Mouse (Mus musculus) liver, embryonic 14 days (tissue): Measurements from ENCODE around the gene Slc45a2. TPM values are rescaled to one million over a fixed set of nuclear protein-coding genes. Genes with fewer than 3 reads are reported as not detected.

Source experiments
- polyA plus RNA-seq: library from polyadenylated mRNA; depleted of rRNA; stranded (reverse); fragments of >200 nt; gene quantifications from 2 replicates; pipeline ENCODE4 v1.2.3, GENCODE M21; 2012; rRNA removed

The Slc45a2 gene
- 0.01 and 0.02 TPM in 2 replicates for polyA plus RNA-seq

DNA sequence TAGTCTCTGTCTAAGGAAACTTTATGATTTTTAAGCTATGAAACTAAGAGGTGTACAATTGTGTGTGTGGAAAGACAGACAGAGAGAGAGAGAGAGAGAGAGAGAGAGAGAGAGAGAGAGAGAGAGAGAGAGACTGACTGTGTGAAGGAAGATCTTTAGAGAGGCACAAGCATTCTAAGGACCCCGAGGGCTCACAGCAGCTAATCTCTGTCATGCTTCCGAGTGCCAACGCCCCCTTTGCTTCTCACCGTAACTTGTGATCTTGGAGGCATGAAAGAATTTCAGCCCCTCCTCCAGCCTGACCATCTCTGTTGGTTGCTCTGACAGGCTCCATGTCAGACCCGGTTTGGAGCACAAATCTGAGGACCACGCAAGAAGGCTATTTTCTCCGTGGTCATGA is at the start of gene Slc45a2:
Gene Slc45a2, plus strand, starts transcription at position 301 of the 400 bp plus-strand sequence.

DNA sequence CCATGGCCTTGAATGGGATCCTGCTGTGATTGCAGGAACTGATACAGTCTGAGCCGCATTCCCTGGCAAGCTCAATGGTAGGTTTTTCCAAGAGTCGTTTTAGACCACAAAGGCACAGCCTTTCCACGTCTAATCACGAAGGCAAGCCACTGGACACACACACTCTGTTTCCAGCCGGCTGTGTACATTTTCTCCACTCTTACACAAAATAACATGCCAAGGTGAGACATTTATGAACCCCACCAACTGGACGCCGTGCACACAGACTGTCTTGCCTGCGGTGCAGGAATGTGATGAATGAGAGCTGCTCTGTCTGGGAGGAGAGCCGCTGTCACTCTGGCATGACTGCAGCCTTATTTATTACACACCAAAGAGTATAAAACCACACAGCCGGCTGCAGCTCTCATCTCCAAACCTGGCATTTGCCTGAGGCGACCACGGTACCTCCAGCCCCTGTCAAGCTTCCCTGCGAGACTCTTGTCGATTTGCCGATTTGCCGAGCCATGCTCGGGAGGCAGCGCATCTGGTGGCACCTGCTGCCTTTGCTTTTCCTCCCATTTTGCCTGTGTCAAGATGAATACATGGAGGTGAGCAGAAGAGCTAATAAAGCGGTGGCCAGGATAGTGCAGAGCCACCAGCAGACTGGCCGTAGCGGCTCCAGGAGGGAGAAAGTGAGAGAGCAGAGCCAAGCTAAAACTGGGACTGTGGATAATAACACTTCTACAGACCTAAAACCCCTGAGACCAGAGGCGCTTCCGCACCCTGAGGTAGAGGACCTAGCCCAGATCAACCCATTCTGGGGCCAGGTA is 48.4 kb upstream of the Slc45a2 start, which contains the start of gene C1qtnf3:
Gene C1qtnf3, plus strand, starts transcription at position 382 of the 809 bp plus-strand sequence.

DNA sequence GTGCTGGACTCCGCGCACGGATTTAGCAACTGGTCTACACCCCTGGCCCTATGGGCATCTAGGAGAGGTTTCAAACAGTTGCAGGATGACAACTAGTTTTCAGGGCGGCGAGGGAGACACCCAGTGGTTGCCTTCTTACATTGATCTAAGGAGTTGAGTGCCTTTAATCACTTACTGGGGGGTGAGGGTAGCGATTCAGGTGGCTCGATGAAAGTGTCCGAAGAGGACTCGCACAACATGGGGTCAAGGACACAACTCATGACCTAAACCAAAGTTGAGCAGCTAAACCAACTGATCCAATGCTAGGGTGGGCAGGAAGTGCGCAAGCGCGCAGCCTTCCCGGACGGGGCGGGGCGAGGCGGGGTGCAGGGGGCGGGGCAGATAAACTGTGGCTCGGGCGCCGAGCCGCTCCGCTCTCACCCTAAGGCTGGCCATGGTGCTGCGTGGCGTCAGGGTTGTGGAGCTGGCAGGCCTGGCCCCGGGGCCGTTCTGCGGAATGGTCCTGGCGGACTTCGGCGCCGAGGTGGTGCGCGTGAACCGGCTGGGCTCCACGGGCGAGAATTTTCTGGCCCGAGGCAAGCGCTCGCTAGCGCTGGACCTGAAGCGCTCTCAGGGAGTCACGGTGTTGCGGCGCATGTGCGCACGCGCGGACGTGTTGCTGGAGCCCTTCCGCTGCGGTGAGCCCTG is 19.0 kb upstream of the Slc45a2 start, which contains the start of gene Amacr:
Gene Amacr, plus strand, starts transcription at position 380 of the 687 bp plus-strand sequence.

DNA sequence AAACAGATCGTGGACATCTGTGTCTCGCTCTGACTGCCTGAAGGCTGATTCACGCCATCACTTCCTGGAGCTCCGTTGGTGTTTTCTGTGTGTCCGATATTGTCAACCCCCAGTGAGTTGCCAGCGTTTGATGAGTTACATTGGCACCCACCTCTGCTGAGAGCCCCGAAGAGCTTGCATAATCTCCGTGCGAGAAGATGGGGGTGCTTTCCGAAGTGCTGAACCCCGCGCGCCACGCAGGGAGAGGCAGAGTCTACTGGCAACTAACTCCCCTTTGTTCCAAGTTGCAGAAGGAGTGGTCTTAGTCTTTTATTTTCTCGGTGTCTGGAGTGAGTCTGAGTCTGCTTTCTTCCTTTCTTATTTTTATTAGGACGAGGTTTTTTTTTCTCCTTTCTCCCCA is 37.2 kb downstream of the Slc45a2 start, which contains the start of gene Rxfp3:
Gene Rxfp3, minus strand, starts transcription at position 281 of the 400 bp plus-strand sequence.

DNA sequence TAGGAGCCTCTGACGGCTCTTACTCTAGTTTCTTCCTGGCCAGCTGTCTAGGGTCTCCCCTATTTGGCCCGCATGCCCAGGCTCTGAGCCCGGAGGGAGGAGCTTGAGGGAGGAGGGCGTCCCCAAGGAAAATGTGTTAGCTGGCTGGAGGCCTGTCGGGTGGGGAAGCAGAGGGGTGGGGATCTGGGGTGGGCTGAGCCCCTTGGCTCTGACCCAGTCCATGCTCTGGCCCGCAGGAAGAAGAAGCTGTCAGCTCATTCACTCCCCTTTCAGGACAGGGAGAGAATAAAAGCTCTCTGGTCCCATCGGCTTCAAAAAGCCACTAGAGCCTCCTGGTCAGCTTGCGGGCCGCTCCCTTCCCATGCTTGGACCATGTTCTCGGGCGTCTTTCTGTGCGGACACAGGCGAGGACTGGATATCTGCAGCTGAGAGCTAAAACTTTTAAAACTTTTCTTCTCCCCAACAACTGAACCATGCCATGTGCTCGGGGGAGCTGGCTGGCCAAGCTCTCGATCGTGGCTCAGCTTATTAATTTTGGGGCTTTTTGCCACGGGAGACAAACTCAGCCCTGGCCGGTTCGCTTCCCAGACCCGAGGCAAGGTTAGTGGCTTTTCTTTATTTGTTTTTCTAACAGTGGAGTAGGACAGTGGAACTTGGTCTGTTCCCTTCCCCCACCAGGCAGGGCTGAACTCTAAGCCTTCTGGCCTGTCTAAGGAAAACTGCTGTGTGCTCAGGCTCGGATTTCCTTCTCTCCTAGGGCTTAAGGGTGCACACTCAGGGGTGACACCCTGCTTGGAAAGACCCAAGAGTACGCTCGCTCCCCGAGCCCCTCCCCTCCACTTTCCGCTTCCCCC is 64.3 kb downstream of the Slc45a2 start, which contains the start of gene Adamts12:
Gene Adamts12, plus strand, starts transcription at position 233 of the 854 bp plus-strand sequence.

Other genes with a start within 250 kb of the Slc45a2 start
- 0.01 and 0.46 TPM in 2 replicates for gene C1qtnf3, start 48.4 kb upstream of the Slc45a2 start, polyA plus RNA-seq
- 10.8 and 11.3 TPM in 2 replicates for gene Amacr, start 19.0 kb upstream of the Slc45a2 start, polyA plus RNA-seq
- gene Rxfp3, start 37.3 kb downstream of the Slc45a2 start, polyA plus RNA-seq: not detected in 2 replicates
- 0.46 and 0.53 TPM in 2 replicates for gene Adamts12, start 64.1 kb downstream of the Slc45a2 start, polyA plus RNA-seq